Mouse (Mus musculus): Measurements from ENCODE around the gene Map3k5. TPM values are rescaled to one million over a fixed set of nuclear protein-coding genes. Genes with fewer than 3 reads are reported as not detected.
A peak's percentile ranks its signal among the peaks of the same experiment; 100 is the strongest.

The Map3k5 gene
- total and polyA plus RNA-seq, 3 experiments: 15.8 to 31.0 (median 27.6) TPM

GRCm38 (mm10) chr10:19911583-19911982 is 22.7 kb upstream of the Map3k5 start:
- DNase-seq (ENCODE audit: extremely low read depth): no peak
- in situ Hi-C loops (cut with MboI; ENCODE audit: low pct_ligation_motif_present, low pct_unique_long_range_greater_than_20kb, low sequenced_read_pairs): no loop called here
- no peaks in the 10 kb centered on the region for H3K79me2 ChIP-seq (replicated peaks; ENCODE audit: control insufficient read depth, extremely low read depth, insufficient read depth, poor library complexity, severe bottlenecking)
- H3K27ac ChIP-seq (ENCODE audit: insufficient read depth, low read depth): no peak overlapping the region
- no peaks in the 10 kb centered on the region for H3K9me3 ChIP-seq (replicated peaks; ENCODE audit: low read length)
- TF ChIP-seq BHLHE40 (IDR thresholded peaks at IDR 0.05; ENCODE audit: low read depth, low read length) (no peak), NRF1 (IDR thresholded peaks at IDR 0.05; ENCODE audit: low read depth, low read length) (no peak), ZKSCAN1 (IDR thresholded peaks at IDR 0.05; ENCODE audit: borderline replicate concordance, low read depth, low read length) (no peak), POLR2AphosphoS2 (IDR thresholded peaks at IDR 0.05; ENCODE audit: low read depth, low read length) (no peak), USF1 (IDR thresholded peaks at IDR 0.05; ENCODE audit: low read depth, low read length) (no peak), RAD21 (IDR thresholded peaks at IDR 0.05; ENCODE audit: low read depth, low read length) (peak; percentile 88), CTCF (conservative IDR thresholded peaks at IDR 0.05 in 1 of 2, IDR thresholded peaks at IDR 0.05 in 1 of 2; ENCODE audit: low read depth in 2 of 2, low read length in 2 of 2) (peak in 1 of 2 experiments; percentile 78; a peak in 2 of 4 replicates), ZC3H11A (IDR thresholded peaks at IDR 0.05; ENCODE audit: low read depth, low read length) (peak; percentile 57), ZMIZ1 (IDR thresholded peaks at IDR 0.05; ENCODE audit: low read depth, low read length) (no peak), EP300 (IDR thresholded peaks at IDR 0.05; ENCODE audit: low read length) (no peak), UBTF (IDR thresholded peaks at IDR 0.05; ENCODE audit: low read depth, low read length) (no peak), JUN (IDR thresholded peaks at IDR 0.05; ENCODE audit: insufficient read depth, low read depth, low read length) (no peak), SIN3A (IDR thresholded peaks at IDR 0.05; ENCODE audit: low read length) (0 out of 2 replicates have a peak, but pooled peaks have one; percentile 7), RCOR1 (conservative IDR thresholded peaks at IDR 0.05; ENCODE audit: low read depth, low read length) (no peak), POLR2A (IDR thresholded peaks at IDR 0.05; ENCODE audit: low read depth, low read length) (no peak), MAZ (IDR thresholded peaks at IDR 0.05; ENCODE audit: low read depth, low read length) (no peak), ETS1 (conservative IDR thresholded peaks at IDR 0.05; ENCODE audit: low read depth, low read length) (no peak), E2F4 (IDR thresholded peaks at IDR 0.05; ENCODE audit: insufficient replicate concordance, low read depth, low read length) (no peak), PAX5 (IDR thresholded peaks at IDR 0.05; ENCODE audit: low read length) (no peak), CHD1 (IDR thresholded peaks at IDR 0.05; ENCODE audit: low read depth, low read length) (no peak), MEF2A (IDR thresholded peaks at IDR 0.05; ENCODE audit: borderline replicate concordance, low read depth, low read length) (no peak), ZNF384 (IDR thresholded peaks at IDR 0.05; ENCODE audit: low read depth, low read length) (no peak), SMC3 (IDR thresholded peaks at IDR 0.05; ENCODE audit: low read depth, low read length) (peak; percentile 85), MXI1 (IDR thresholded peaks at IDR 0.05; ENCODE audit: low read depth, low read length) (no peak), GABPA (IDR thresholded peaks at IDR 0.05; ENCODE audit: insufficient replicate concordance, low read depth, low read length) (no peak), TBP (conservative IDR thresholded peaks at IDR 0.05; ENCODE audit: low read depth, low read length) (no peak), USF2 (conservative IDR thresholded peaks at IDR 0.05; ENCODE audit: low read depth, low read length) (no peak), MAFK (IDR thresholded peaks at IDR 0.05; ENCODE audit: insufficient replicate concordance, low read length) (no peak), IRF4 (IDR thresholded peaks at IDR 0.05; ENCODE audit: low read depth, low read length) (no peak), MYC (IDR thresholded peaks at IDR 0.05; ENCODE audit: low read depth, low read length) (no peak), CHD2 (IDR thresholded peaks at IDR 0.05; ENCODE audit: low read length) (no peak), NELFE (IDR thresholded peaks at IDR 0.05; ENCODE audit: low read depth, low read length) (no peak), KAT2A (IDR thresholded peaks at IDR 0.05; ENCODE audit: insufficient replicate concordance, low read length) (no peak), HCFC1 (IDR thresholded peaks at IDR 0.05; ENCODE audit: low read depth, low read length) (no peak), JUND (conservative IDR thresholded peaks at IDR 0.05; ENCODE audit: low read depth, low read length) (no peak), ELF1 (IDR thresholded peaks at IDR 0.05; ENCODE audit: low read depth, low read length) (no peak), MAX (IDR thresholded peaks at IDR 0.05; ENCODE audit: low read length) (no peak), TCF12 (IDR thresholded peaks at IDR 0.05; ENCODE audit: low read depth, low read length) (no peak)
- peaks cover 4 to 29% of the 10 kb centered on the region in 2 experiments; a peak in 3 of 4 replicates for H3K4me1 ChIP-seq (ENCODE audit: control insufficient read depth in 1 of 2, insufficient read depth in 2 of 2)
- no peaks in the 10 kb centered on the region for H3K36me3 ChIP-seq (replicated peaks in 1 of 2; ENCODE audit: control insufficient read depth in 1 of 2, insufficient read depth in 1 of 2, low read length in 1 of 2)
- no peak overlapping the region for H3K4me3 ChIP-seq (replicated peaks in 1 of 3; ENCODE audit: low read depth in 2 of 3, low read length in 2 of 3, poor library complexity in 1 of 3)
- no peak overlapping the region for H3K9ac ChIP-seq (ENCODE audit: insufficient read depth, low read depth)
- dilution Hi-C loops (cut with MboI; ENCODE audit: extremely low pct_ligation_motif_present, extremely low pct_unique_long_range_greater_than_20kb, low sequenced_read_pairs): no loop called here
- no peaks in the 10 kb centered on the region for H3K27me3 ChIP-seq (replicated peaks)
- H3K4me2 ChIP-seq (ENCODE audit: insufficient read depth, low read depth, poor library complexity, severe bottlenecking): no peak overlapping the region

Measured in CH12.LX (cell line).